Mouse (Mus musculus) spleen, adult 2 months (tissue): ENCODE data around the gene Tbl1xr1.

Source experiments
- CTCF ChIP-seq: fragments of 200-500 bp; IDR thresholded peaks from 2 replicates; pipeline ENCODE4 v1.5.1; 2011; ENCODE audit warnings: mild to moderate bottlenecking, inconsistent platforms; ENCODE audit not compliant: insufficient read depth, insufficient read length, insufficient replicate concordance; ENCODE audit errors: extremely low read depth
- POLR2A ChIP-seq: fragments of 200-500 bp; IDR thresholded peaks from 2 replicates; pipeline ENCODE4 v1.6.1; 2011; ENCODE audit warnings: low read depth, low read length, inconsistent platforms

- TF ChIP-seq CTCF (no peak), POLR2A (no peak)
Observed at GRCm38 (mm10) chr3:22061163-22061562, 15.3 kb upstream of the Tbl1xr1 start.
